Mouse (Mus musculus): ENCODE results near the gene Fam216a. TPM values are rescaled to one million over a fixed set of nuclear protein-coding genes. Genes with fewer than 3 reads are reported as not detected.
A peak's percentile ranks its signal among the peaks of the same experiment; 100 is the strongest.
"Not testable (repeated sequence)": the region's sequence is repeated elsewhere in the genome, so short reads cannot be mapped to it uniquely, and the experiment has no call there.

The Fam216a gene
- polyA plus RNA-seq, 1 experiment from 2014 or later, result 15.9 TPM

GRCm38 (mm10) chr5:122320205-122320781, 51.9 kb downstream of the Fam216a start:
- Histone ChIP-seq H3K27ac (ENCODE audit: low read depth, low read length) (peak overlapping the region; percentile 8; the same call in 1 of the 2 replicates), H3K4me1 (replicated peaks; ENCODE audit: control insufficient read depth, insufficient read depth, low read length) (no peaks in the 10 kb centered on the region), H3K9me3 (ENCODE audit: control insufficient read depth) (no peaks in the 10 kb centered on the region), H3K27me3 (replicated peaks; ENCODE audit: control insufficient read depth, insufficient read depth, low read length) (no peaks in the 10 kb centered on the region), H3K36me3 (ENCODE audit: control insufficient read depth, insufficient read depth) (peaks cover 60% of the 10 kb centered on the region), H3K9ac (ENCODE audit: low read depth, low read length) (no peak overlapping the region), H3K4me2 (replicated peaks; ENCODE audit: low read depth) (no peak overlapping the region), H3K4me3 (ENCODE audit: low read depth, low read length) (no peak overlapping the region)
- no peak for TF ChIP-seq CTCF (IDR thresholded peaks at IDR 0.05; ENCODE audit: low read depth)
- WGBS, result 48% methylated on average over 12 of the region's 12 CpGs
- no peak for ATAC-seq

GRCm38 (mm10) chr5:122319474-122320204, 52.5 kb downstream of the Fam216a start:
- ATAC-seq, result no peak
- WGBS, result 73% methylated on average over 14 of the region's 14 CpGs
- Histone ChIP-seq H3K9me3 (ENCODE audit: control insufficient read depth) (no peaks in the 10 kb centered on the region), H3K4me1 (replicated peaks; ENCODE audit: control insufficient read depth, insufficient read depth, low read length) (no peaks in the 10 kb centered on the region), H3K27ac (ENCODE audit: low read depth, low read length) (peak overlapping the region; percentile 8; the same call in 1 of the 2 replicates), H3K9ac (ENCODE audit: low read depth, low read length) (no peak overlapping the region), H3K4me3 (ENCODE audit: low read depth, low read length) (no peak overlapping the region), H3K36me3 (ENCODE audit: control insufficient read depth, insufficient read depth) (peaks cover 60% of the 10 kb centered on the region), H3K27me3 (replicated peaks; ENCODE audit: control insufficient read depth, insufficient read depth, low read length) (no peaks in the 10 kb centered on the region), H3K4me2 (replicated peaks; ENCODE audit: low read depth) (no peak overlapping the region)
- TF ChIP-seq CTCF (IDR thresholded peaks at IDR 0.05; ENCODE audit: low read depth), result no peak

GRCm38 (mm10) chr5:122318976-122319375, 53.2 kb downstream of the Fam216a start:
- not testable (repeated sequence) for ATAC-seq; H3K27ac ChIP-seq (ENCODE audit: low read depth, low read length); H3K9ac ChIP-seq (ENCODE audit: low read depth, low read length); H3K4me3 ChIP-seq (ENCODE audit: low read depth, low read length); H3K4me2 ChIP-seq (replicated peaks; ENCODE audit: low read depth); H3K9me3 ChIP-seq (ENCODE audit: control insufficient read depth); H3K4me1 ChIP-seq (replicated peaks; ENCODE audit: control insufficient read depth, insufficient read depth, low read length); H3K27me3 ChIP-seq (replicated peaks; ENCODE audit: control insufficient read depth, insufficient read depth, low read length)
- 86% methylated on average over 3 of the region's 3 CpGs for WGBS
- H3K36me3 ChIP-seq (ENCODE audit: control insufficient read depth, insufficient read depth), result peaks cover 60% of the 10 kb centered on the region

- peak; percentile 74 for TF ChIP-seq CTCF (IDR thresholded peaks at IDR 0.05; ENCODE audit: low read depth)
- WGBS, result 60% methylated on average over 3 of the region's 3 CpGs
- H3K4me3 ChIP-seq (ENCODE audit: low read depth, low read length), result no peak overlapping the region
- H3K9me3 ChIP-seq (ENCODE audit: control insufficient read depth), result no peaks in the 10 kb centered on the region
- no peak for ATAC-seq
- H3K27ac ChIP-seq (ENCODE audit: low read depth, low read length), result no peak overlapping the region
- H3K9ac ChIP-seq (ENCODE audit: low read depth, low read length), result no peak overlapping the region
- no peak overlapping the region for H3K4me2 ChIP-seq (replicated peaks; ENCODE audit: low read depth)
- H3K27me3 ChIP-seq (replicated peaks; ENCODE audit: control insufficient read depth, insufficient read depth, low read length), result no peaks in the 10 kb centered on the region
- no peaks in the 10 kb centered on the region for H3K4me1 ChIP-seq (replicated peaks; ENCODE audit: control insufficient read depth, insufficient read depth, low read length)
- peaks cover 63% of the 10 kb centered on the region for H3K36me3 ChIP-seq (ENCODE audit: control insufficient read depth, insufficient read depth)
These were observed 54.1 kb downstream of the Fam216a start for GRCm38 (mm10) chr5:122318100-122318499.

GRCm38 (mm10) chr5:122317329-122318045, 54.7 kb downstream of the Fam216a start:
- WGBS, result 73% methylated on average over 11 of the region's 11 CpGs
- H3K9me3 ChIP-seq (ENCODE audit: control insufficient read depth), result no peaks in the 10 kb centered on the region
- H3K27ac ChIP-seq (ENCODE audit: low read depth, low read length), result no peak overlapping the region
- no peak overlapping the region for H3K4me2 ChIP-seq (replicated peaks; ENCODE audit: low read depth)
- no peaks in the 10 kb centered on the region for H3K4me1 ChIP-seq (replicated peaks; ENCODE audit: control insufficient read depth, insufficient read depth, low read length)
- H3K4me3 ChIP-seq (ENCODE audit: low read depth, low read length), result no peak overlapping the region
- no peak for ATAC-seq
- H3K9ac ChIP-seq (ENCODE audit: low read depth, low read length), result no peak overlapping the region
- TF ChIP-seq CTCF (IDR thresholded peaks at IDR 0.05; ENCODE audit: low read depth), result no peak
- peaks cover 69% of the 10 kb centered on the region for H3K36me3 ChIP-seq (ENCODE audit: control insufficient read depth, insufficient read depth)
- H3K27me3 ChIP-seq (replicated peaks; ENCODE audit: control insufficient read depth, insufficient read depth, low read length), result no peaks in the 10 kb centered on the region

GRCm38 (mm10) chr5:122314966-122315667, 57.0 kb downstream of the Fam216a start:
- Histone ChIP-seq H3K4me2 (replicated peaks; ENCODE audit: low read depth) (no peak overlapping the region), H3K9me3 (ENCODE audit: control insufficient read depth) (no peaks in the 10 kb centered on the region), H3K36me3 (ENCODE audit: control insufficient read depth, insufficient read depth) (peaks cover 73% of the 10 kb centered on the region), H3K4me1 (replicated peaks; ENCODE audit: control insufficient read depth, insufficient read depth, low read length) (no peaks in the 10 kb centered on the region), H3K27me3 (replicated peaks; ENCODE audit: control insufficient read depth, insufficient read depth, low read length) (no peaks in the 10 kb centered on the region), H3K4me3 (ENCODE audit: low read depth, low read length) (no peak overlapping the region), H3K27ac (ENCODE audit: low read depth, low read length) (peak overlapping the region; percentile 57; the same call in 1 of the 2 replicates), H3K9ac (ENCODE audit: low read depth, low read length) (no peak overlapping the region)
- TF ChIP-seq CTCF (IDR thresholded peaks at IDR 0.05; ENCODE audit: low read depth), result 0 out of 2 replicates have a peak, but pooled peaks have one; percentile 24
- WGBS, result 59% methylated on average over 20 of the region's 20 CpGs
- ATAC-seq, result peak; percentile 45

Other genes starting within 250 kb of the Fam216a start
- gene Ccdc63, start 231.5 kb downstream of the Fam216a start, polyA plus RNA-seq (2015; fragmentation: Nextera tagmentation; extraction: Ambion mirVana), result not detected in 2 replicates
- gene Ppp1cc, start 214.1 kb downstream of the Fam216a start, polyA plus RNA-seq (2015; fragmentation: Nextera tagmentation; extraction: Ambion mirVana), result 138 and 144 TPM in 2 replicates
- gene Hvcn1, start 165.6 kb downstream of the Fam216a start, polyA plus RNA-seq (2015; fragmentation: Nextera tagmentation; extraction: Ambion mirVana), result 3.6 TPM in 2 replicates
- 1.6 and 1.9 TPM in 2 replicates for gene Tctn1, start 107.9 kb downstream of the Fam216a start, polyA plus RNA-seq (2015; fragmentation: Nextera tagmentation; extraction: Ambion mirVana)
- gene Pptc7, start 88.0 kb downstream of the Fam216a start, polyA plus RNA-seq (2015; fragmentation: Nextera tagmentation; extraction: Ambion mirVana), result 13.0 and 13.6 TPM in 2 replicates
- 4.6 and 4.9 TPM in 2 replicates for gene Rad9b, start 18.1 kb downstream of the Fam216a start, polyA plus RNA-seq (2015; fragmentation: Nextera tagmentation; extraction: Ambion mirVana)
- 333 and 338 TPM in 2 replicates for gene Vps29, start 18.0 kb downstream of the Fam216a start, polyA plus RNA-seq (2015; fragmentation: Nextera tagmentation; extraction: Ambion mirVana)
- gene Gpn3, start 488 bp downstream of the Fam216a start, polyA plus RNA-seq (2015; fragmentation: Nextera tagmentation; extraction: Ambion mirVana), result 34.1 and 37.3 TPM in 2 replicates
- 166 and 171 TPM in 2 replicates for gene Arpc3, start 19.5 kb upstream of the Fam216a start, polyA plus RNA-seq (2015; fragmentation: Nextera tagmentation; extraction: Ambion mirVana)
- gene Anapc7, start 49.3 kb upstream of the Fam216a start, polyA plus RNA-seq (2015; fragmentation: Nextera tagmentation; extraction: Ambion mirVana), result 22.5 and 22.8 TPM in 2 replicates
- 26.1 and 27.3 TPM in 2 replicates for gene Atp2a2, start 129.9 kb upstream of the Fam216a start, polyA plus RNA-seq (2015; fragmentation: Nextera tagmentation; extraction: Ambion mirVana)
- 10.2 and 11.7 TPM in 2 replicates for gene Ift81, start 242.2 kb upstream of the Fam216a start, polyA plus RNA-seq (2015; fragmentation: Nextera tagmentation; extraction: Ambion mirVana)

Measured in intestine, postnatal 0 days (tissue).